Mouse (Mus musculus) cortical plate, adult 2 months (tissue): ENCODE results near the gene Wdr61. TPM values are rescaled to one million over a fixed set of nuclear protein-coding genes. Genes with fewer than 3 reads are reported as not detected.

Experiments used
- H3K27ac ChIP-seq: fragments of 200-500 bp; 2 replicates; pipeline ENCODE4 v1.5.1; 2012; ENCODE audit warnings: low read length, control low read depth, inconsistent platforms; ENCODE audit not compliant: insufficient read depth
- H3K4me1 ChIP-seq: fragments of 200-500 bp; 2 replicates; pipeline ENCODE4 v1.6.1; 2011; ENCODE audit warnings: low read length; ENCODE audit not compliant: control insufficient read depth, insufficient read depth
- H3K4me3 ChIP-seq: fragments of 200-500 bp; 2 replicates; pipeline ENCODE4 v1.5.1; 2011; ENCODE audit warnings: mild to moderate bottlenecking, low read length, control low read depth; ENCODE audit not compliant: insufficient read depth
- CTCF ChIP-seq: fragments of 200-500 bp; IDR thresholded peaks from 2 replicates; pipeline ENCODE4 v1.5.1; 2011; ENCODE audit warnings: mild to moderate bottlenecking, control low read depth, low read length; ENCODE audit not compliant: insufficient read depth; ENCODE audit errors: extremely low read depth
- POLR2A ChIP-seq: fragments of 200-500 bp; IDR thresholded peaks from 2 replicates; pipeline ENCODE4 v1.6.1; 2011; ENCODE audit warnings: mild to moderate bottlenecking, low read length, control low read depth; ENCODE audit not compliant: insufficient read depth; ENCODE audit errors: extremely low read depth
- polyA plus RNA-seq: library from polyadenylated mRNA; depleted of rRNA; stranded (reverse); fragments of >200 nt; gene quantifications from 2 replicates; pipeline ENCODE4 v1.2.3, GENCODE M21; 2012

Gene Wdr61
- polyA plus RNA-seq, 1 experiment = 62.6 TPM

GRCm38 (mm10) chr9:54759592-54759991 is 25.3 kb upstream of the Wdr61 start:
- no peaks in the 10 kb centered on the region for H3K4me1 ChIP-seq
- no peak overlapping the region for H3K4me3 ChIP-seq
- TF ChIP-seq CTCF (no peak), POLR2A (no peak)
- no peak overlapping the region for H3K27ac ChIP-seq

- H3K4me1 ChIP-seq = no peaks in the 10 kb centered on the region
- H3K27ac ChIP-seq = no peak overlapping the region
- no peak overlapping the region for H3K4me3 ChIP-seq
- TF ChIP-seq CTCF (no peak), POLR2A (no peak)
Measured at GRCm38 (mm10) chr9:54752944-54753295, 18.6 kb upstream of the Wdr61 start.

GRCm38 (mm10) chr9:54752201-54752943 is 18.1 kb upstream of the Wdr61 start:
- no peak overlapping the region for H3K27ac ChIP-seq
- H3K4me3 ChIP-seq = no peak overlapping the region
- H3K4me1 ChIP-seq = no peaks in the 10 kb centered on the region
- TF ChIP-seq POLR2A = no peak
- no peak for TF ChIP-seq CTCF

GRCm38 (mm10) chr9:54751684-54752083 is 17.4 kb upstream of the Wdr61 start:
- Histone ChIP-seq H3K4me1 (no peaks in the 10 kb centered on the region), H3K27ac (no peak overlapping the region), H3K4me3 (no peak overlapping the region)
- no peak for TF ChIP-seq POLR2A
- no peak for TF ChIP-seq CTCF

GRCm38 (mm10) chr9:54750215-54750981 is 16.1 kb upstream of the Wdr61 start:
- TF ChIP-seq POLR2A (no peak), CTCF (no peak)
- Histone ChIP-seq H3K4me1 (no peaks in the 10 kb centered on the region), H3K27ac (no peak overlapping the region), H3K4me3 (no peak overlapping the region)

GRCm38 (mm10) chr9:54745740-54746370 is 11.5 kb upstream of the Wdr61 start:
- no peak for TF ChIP-seq CTCF
- no peak for TF ChIP-seq POLR2A
- no peaks in the 10 kb centered on the region for H3K4me1 ChIP-seq
- no peak overlapping the region for H3K27ac ChIP-seq
- H3K4me3 ChIP-seq = no peak overlapping the region

- no peak overlapping the region for H3K27ac ChIP-seq
- H3K4me3 ChIP-seq = no peak overlapping the region
- TF ChIP-seq CTCF (no peak), POLR2A (no peak)
- H3K4me1 ChIP-seq = no peaks in the 10 kb centered on the region
Measured at GRCm38 (mm10) chr9:54743891-54744290, 9.6 kb upstream of the Wdr61 start.

GRCm38 (mm10) chr9:54738376-54738775 is 4.1 kb upstream of the Wdr61 start:
- Histone ChIP-seq H3K4me3 (no peak overlapping the region), H3K27ac (no peak overlapping the region), H3K4me1 (no peaks in the 10 kb centered on the region)
- TF ChIP-seq POLR2A = no peak
- TF ChIP-seq CTCF = peak; percentile 85

GRCm38 (mm10) chr9:54736284-54736701 is 2.0 kb upstream of the Wdr61 start:
- TF ChIP-seq CTCF (peak; percentile 70), POLR2A (no peak)
- Histone ChIP-seq H3K27ac (no peak overlapping the region), H3K4me1 (no peaks in the 10 kb centered on the region), H3K4me3 (no peak overlapping the region)
